Mouse (Mus musculus) embryonic fibroblast, embryonic 13.5 days (primary cell): ENCODE measurements around the gene Carns1.
"Not testable (repeated sequence)": the region's sequence is repeated elsewhere in the genome, so short reads cannot be mapped to it uniquely, and the experiment has no call there.

Experiments used
- CTCF ChIP-seq: IDR thresholded peaks from 2 replicates; pipeline ENCODE4 v1.5.1; 2011; ENCODE audit warnings: mild to moderate bottlenecking, control low read depth, low read length, moderate library complexity, borderline replicate concordance; ENCODE audit not compliant: insufficient read depth
- POLR2A ChIP-seq: IDR thresholded peaks from 2 replicates; pipeline ENCODE4 v1.6.1; 2011; ENCODE audit warnings: low read depth, mild to moderate bottlenecking, control low read depth, low read length, moderate library complexity

- TF ChIP-seq CTCF, POLR2A: not testable (repeated sequence)
Measured at GRCm38 (mm10) chr19:4121896-4122295, 53.4 kb downstream of the Carns1 start.
